ENCODE assay signal across 32 mouse cellular contexts in genomic region chr17:68264835-68265557, GRCm38 (mm10). TPM values are rescaled to one million over a fixed set of nuclear protein-coding genes. Genes with fewer than 3 reads are reported as not detected.
DNase-seq lines count a peak whose midpoint lies in the region; ATAC-seq and TF ChIP-seq lines count a peak whose summit lies in the region.
"Had no signal": no experiment of that assay in that cellular context is flagged by ENCODE, and none has a peak within 500 bp of the region (broad histone marks: within the 10 kb centered on the region; RNA-seq: fewer than 3 reads in every experiment).

No protein-coding gene starts in this region.

- H3K27me3 ChIP-seq in testis, adult 2 months (ENCODE audit: control insufficient read depth, insufficient read depth, low read length) = no peaks in the 10 kb centered on the region
- H3K27me3 ChIP-seq in midbrain, embryonic 14.5 days (ENCODE audit: control insufficient read depth, insufficient read depth, low read length) = no peaks in the 10 kb centered on the region
- H3K27me3 ChIP-seq: forebrain, embryonic 13.5 days; hindbrain, embryonic 12.5 days; stomach, embryonic 15.5 days had no signal

- peak; percentile 23 to 58 for DNase-seq in left cerebral cortex, postnatal 14 days (ENCODE audit: low spot score in 2 of 2)
- no peak for DNase-seq in left cerebral cortex, postnatal 10 days (ENCODE audit: extremely low spot score in 1 of 2, low spot score in 2 of 2)
- no peak for DNase-seq in testis, postnatal 14 days (ENCODE audit: low spot score)
- peak; percentile 5 for DNase-seq in lung, postnatal 14 days
- no peak for DNase-seq in midbrain, embryonic 14.5 days
- DNase-seq in cerebellum, adult 18-20 months = no peak
- DNase-seq: adrenal gland, adult 8-10 months; cerebellum, adult 8-10 months; cerebellum, postnatal 36 days; embryo, embryonic 11 days; gastrocnemius, postnatal 36 days; heart, adult 2 months; kidney, adult 11 months; kidney, postnatal 36 days; liver, postnatal 0 days had no signal

- H3K4me1 ChIP-seq in testis, adult 2 months (ENCODE audit: control insufficient read depth, insufficient read depth, low read length) = no peaks in the 10 kb centered on the region
- H3K4me1 ChIP-seq in midbrain, embryonic 14.5 days (ENCODE audit: control insufficient read depth, insufficient read depth, low read length) = no peaks in the 10 kb centered on the region
- H3K4me1 ChIP-seq: embryonic facial prominence, embryonic 13.5 days; forebrain, embryonic 13.5 days; heart, embryonic 13.5 days; hindbrain, embryonic 12.5 days; kidney, embryonic 15.5 days; stomach, embryonic 15.5 days had no signal

- no peak for TF ChIP-seq POLR2A in testis, adult 2 months (IDR thresholded peaks at IDR 0.05; ENCODE audit: control insufficient read depth, low read depth, low read length)

- intact Hi-C loops in left cerebral cortex, postnatal 14 days (cut with DNase I) = no loop called here
- intact Hi-C loops in left cerebral cortex, postnatal 10 days (cut with DNase I) = no loop called here

- ATAC-seq in midbrain, embryonic 14.5 days (ENCODE audit: low FRiP score, low TSS enrichment) = no peak
- ATAC-seq: activated CD4-positive, CD25-positive, alpha-beta regulatory T cell, adult 4 months; forebrain, embryonic 13.5 days; liver, postnatal 0 days had no signal

- H3K9ac ChIP-seq in midbrain, embryonic 14.5 days (replicated peaks; ENCODE audit: low read length) = no peak overlapping the region
- H3K9ac ChIP-seq: embryonic facial prominence, embryonic 13.5 days; forebrain, embryonic 13.5 days; heart, embryonic 13.5 days; hindbrain, embryonic 12.5 days; kidney, embryonic 15.5 days; liver, postnatal 0 days; stomach, embryonic 15.5 days had no signal

- TF ChIP-seq CTCF in testis, adult 2 months (IDR thresholded peaks at IDR 0.05; ENCODE audit: control insufficient read depth, insufficient read depth, insufficient replicate concordance, low read depth, low read length) = no peak

- H3K9me3 ChIP-seq in midbrain, embryonic 14.5 days (ENCODE audit: control insufficient read depth, low read length) = peaks cover 8% of the 10 kb centered on the region; the same call in 1 of the 2 replicates
- H3K9me3 ChIP-seq: embryonic facial prominence, embryonic 13.5 days; forebrain, embryonic 13.5 days; hindbrain, embryonic 12.5 days; kidney, embryonic 15.5 days; stomach, embryonic 15.5 days had no signal

- no peak overlapping the region for H3K4me2 ChIP-seq in midbrain, embryonic 14.5 days (ENCODE audit: low read length)
- H3K4me2 ChIP-seq: embryonic facial prominence, embryonic 13.5 days; forebrain, embryonic 13.5 days; heart, embryonic 13.5 days; hindbrain, embryonic 12.5 days; kidney, embryonic 15.5 days; midbrain, embryonic 11.5 days; stomach, embryonic 15.5 days had no signal

- H3K4me3 ChIP-seq in testis, adult 2 months (ENCODE audit: control insufficient read depth, low read depth, low read length) = no peak overlapping the region
- H3K4me3 ChIP-seq in midbrain, embryonic 14.5 days (replicated peaks; ENCODE audit: low read depth, low read length) = no peak overlapping the region
- H3K4me3 ChIP-seq: embryonic facial prominence, embryonic 13.5 days; erythroblast, embryonic 14.5 days; forebrain, embryonic 13.5 days; heart, adult 2 months; heart, embryonic 13.5 days; hindbrain, embryonic 12.5 days; kidney, embryonic 15.5 days; stomach, embryonic 15.5 days had no signal

- H3K36me3 ChIP-seq in testis, adult 2 months (ENCODE audit: control insufficient read depth, insufficient read depth, low read length) = no peaks in the 10 kb centered on the region
- H3K36me3 ChIP-seq in midbrain, embryonic 14.5 days (ENCODE audit: control insufficient read depth, insufficient read depth, low read length) = no peaks in the 10 kb centered on the region
- H3K36me3 ChIP-seq: embryonic facial prominence, embryonic 13.5 days; heart, embryonic 13.5 days; hindbrain, embryonic 12.5 days; kidney, embryonic 15.5 days; stomach, embryonic 15.5 days had no signal

- WGBS in midbrain, embryonic 14.5 days = 80% methylated on average over 7 of the region's 7 CpGs

- peak overlapping the region; percentile 5; the same call in 1 of the 2 replicates for H3K27ac ChIP-seq in testis, adult 2 months (ENCODE audit: control insufficient read depth, insufficient read depth, low read depth, low read length)
- H3K27ac ChIP-seq in midbrain, embryonic 14.5 days (replicated peaks; ENCODE audit: low read depth, low read length) = no peak overlapping the region
- H3K27ac ChIP-seq: embryonic facial prominence, embryonic 13.5 days; forebrain, embryonic 13.5 days; heart, adult 2 months; heart, embryonic 13.5 days; hindbrain, embryonic 12.5 days; stomach, embryonic 15.5 days had no signal

RNA-seq across cellular contexts. Expression of gene L3mbtl4, which starts 8.6 kb away (rescaled TPM):
- 1 to 10 TPM; 3.9 to 5.0 TPM for total RNA-seq in left cerebral cortex, postnatal 14 days (2021)
- 1 to 10 TPM; 8.5 to 9.2 TPM for total RNA-seq in left cerebral cortex, postnatal 10 days (2021)
- polyA plus RNA-seq in testis, adult 2 months (2012; rRNA removed) = 6.8 and 9.3 TPM in 2 replicates
- 4.0 and 4.2 TPM in 2 replicates for polyA plus RNA-seq in midbrain, embryonic 14.5 days (2014; fragmentation: Nextera tagmentation; extraction: Ambion mirVana)
- total RNA-seq: heart, adult 2 months; heart, postnatal 25 days; liver, adult 2 months; megakaryocyte progenitor cell, adult 5-6 weeks; MEL; neutrophil, adult 5-6 weeks had no signal
- polyA plus RNA-seq: activated CD4-positive, CD25-positive, alpha-beta regulatory T cell, adult 4 months; C2C12; erythroblast, embryonic 14.5 days; heart, adult 2 months; limb, embryonic 11.5 days; liver, adult 2 months; liver, postnatal 0 days had no signal

Comparison
In these comparisons a context has a peak if more than half of its experiments do, and no peak if none do; other contexts are left out.
1. DNase-seq: peak in left cerebral cortex, postnatal 14 days (2 of 2) and lung, postnatal 14 days (single experiment); none in left cerebral cortex, postnatal 10 days (0 of 2), testis, postnatal 14 days (single experiment), midbrain, embryonic 14.5 days (single experiment) and cerebellum, adult 18-20 months (0 of 2).